Mouse (Mus musculus): ENCODE measurements at regions not wholly inside any gene's neighbourhood (a gene's known extent, or its start where the extent isn't known, plus 50 kb on each side); places are given as distances from the start of the nearest gene placed in this dataset.

GRCm38 (mm10) chr15:31125784-31126183 lies 98.3 kb upstream of the Dap start:
- WGBS = 90% methylated on average over 1 of the region's 1 CpGs
- H3K36me3 ChIP-seq (ENCODE audit: control insufficient read depth, insufficient read depth, low read length) = no peaks in the 10 kb centered on the region
- H3K4me2 ChIP-seq (ENCODE audit: low read length) = no peak overlapping the region
- no peaks in the 10 kb centered on the region for H3K9me3 ChIP-seq (replicated peaks; ENCODE audit: control insufficient read depth, low read length, poor library complexity, severe bottlenecking)
- no peaks in the 10 kb centered on the region for H3K4me1 ChIP-seq (ENCODE audit: control insufficient read depth, insufficient read depth, low read length)
- H3K27me3 ChIP-seq (ENCODE audit: control insufficient read depth, insufficient read depth, low read depth, low read length) = no peaks in the 10 kb centered on the region
- H3K4me3 ChIP-seq (ENCODE audit: low read depth, low read length) = no peak overlapping the region
- no peak overlapping the region for H3K27ac ChIP-seq (ENCODE audit: low read length)
- ATAC-seq = no peak
- H3K9ac ChIP-seq (ENCODE audit: low read depth, low read length) = no peak overlapping the region

GRCm38 (mm10) chr15:31126999-31127398 lies 97.1 kb upstream of the Dap start:
- Histone ChIP-seq H3K4me2 (ENCODE audit: low read length) (no peak overlapping the region), H3K4me1 (ENCODE audit: control insufficient read depth, insufficient read depth, low read length) (no peaks in the 10 kb centered on the region), H3K27me3 (ENCODE audit: control insufficient read depth, insufficient read depth, low read depth, low read length) (no peaks in the 10 kb centered on the region), H3K9ac (ENCODE audit: low read depth, low read length) (no peak overlapping the region), H3K4me3 (ENCODE audit: low read depth, low read length) (no peak overlapping the region), H3K9me3 (replicated peaks; ENCODE audit: control insufficient read depth, low read length, poor library complexity, severe bottlenecking) (no peaks in the 10 kb centered on the region), H3K36me3 (ENCODE audit: control insufficient read depth, insufficient read depth, low read length) (no peaks in the 10 kb centered on the region), H3K27ac (ENCODE audit: low read length) (no peak overlapping the region)
- no peak for ATAC-seq
- WGBS = 19% methylated on average over 3 of the region's 3 CpGs

GRCm38 (mm10) chr15:31134891-31135290 lies 89.2 kb upstream of the Dap start:
- ATAC-seq = no peak

GRCm38 (mm10) chr15:31138637-31139036 lies 85.5 kb upstream of the Dap start:
- H3K27me3 ChIP-seq (ENCODE audit: control insufficient read depth, insufficient read depth, low read depth, low read length) = no peaks in the 10 kb centered on the region
- H3K4me1 ChIP-seq (ENCODE audit: control insufficient read depth, insufficient read depth, low read length) = no peaks in the 10 kb centered on the region
- no peaks in the 10 kb centered on the region for H3K36me3 ChIP-seq (ENCODE audit: control insufficient read depth, insufficient read depth, low read length)
- no peak for ATAC-seq
- no peak overlapping the region for H3K4me3 ChIP-seq (ENCODE audit: low read depth, low read length)
- no peak overlapping the region for H3K4me2 ChIP-seq (ENCODE audit: low read length)
- H3K9me3 ChIP-seq (replicated peaks; ENCODE audit: control insufficient read depth, low read length, poor library complexity, severe bottlenecking) = no peaks in the 10 kb centered on the region
- 97% methylated on average over 6 of the region's 6 CpGs for WGBS
- no peak overlapping the region for H3K27ac ChIP-seq (ENCODE audit: low read length)
- no peak overlapping the region for H3K9ac ChIP-seq (ENCODE audit: low read depth, low read length)

More at GRCm38 (mm10) chr15:31134891-31135290, 89.2 kb upstream of the Dap start:
- H3K27ac ChIP-seq (ENCODE audit: low read length) = no peak overlapping the region
- H3K4me2 ChIP-seq (ENCODE audit: low read length) = no peak overlapping the region
- H3K4me1 ChIP-seq (ENCODE audit: control insufficient read depth, insufficient read depth, low read length) = no peaks in the 10 kb centered on the region
- no peaks in the 10 kb centered on the region for H3K27me3 ChIP-seq (ENCODE audit: control insufficient read depth, insufficient read depth, low read depth, low read length)
- 33% methylated on average over 7 of the region's 7 CpGs for WGBS
- H3K9me3 ChIP-seq (replicated peaks; ENCODE audit: control insufficient read depth, low read length, poor library complexity, severe bottlenecking) = no peaks in the 10 kb centered on the region
- H3K9ac ChIP-seq (ENCODE audit: low read depth, low read length) = no peak overlapping the region
- no peak overlapping the region for H3K4me3 ChIP-seq (ENCODE audit: low read depth, low read length)
- no peaks in the 10 kb centered on the region for H3K36me3 ChIP-seq (ENCODE audit: control insufficient read depth, insufficient read depth, low read length)

- H3K9me3 ChIP-seq (replicated peaks; ENCODE audit: control insufficient read depth, low read length, poor library complexity, severe bottlenecking) = no peaks in the 10 kb centered on the region
- H3K4me2 ChIP-seq (ENCODE audit: low read length) = no peak overlapping the region
- H3K27me3 ChIP-seq (ENCODE audit: control insufficient read depth, insufficient read depth, low read depth, low read length) = no peaks in the 10 kb centered on the region
- H3K4me1 ChIP-seq (ENCODE audit: control insufficient read depth, insufficient read depth, low read length) = no peaks in the 10 kb centered on the region
- H3K36me3 ChIP-seq (ENCODE audit: control insufficient read depth, insufficient read depth, low read length) = no peaks in the 10 kb centered on the region
- 85% methylated on average over 4 of the region's 4 CpGs for WGBS
- no peak overlapping the region for H3K4me3 ChIP-seq (ENCODE audit: low read depth, low read length)
- no peak overlapping the region for H3K9ac ChIP-seq (ENCODE audit: low read depth, low read length)
- H3K27ac ChIP-seq (ENCODE audit: low read length) = no peak overlapping the region
- no peak for ATAC-seq
These were observed 82.4 kb upstream of the Dap start for GRCm38 (mm10) chr15:31141750-31142149.

- Histone ChIP-seq H3K9me3 (replicated peaks; ENCODE audit: control insufficient read depth, low read length, poor library complexity, severe bottlenecking) (no peaks in the 10 kb centered on the region), H3K4me1 (ENCODE audit: control insufficient read depth, insufficient read depth, low read length) (0 out of 2 replicates have a peak, but pooled peaks cover 3% of the 10 kb centered on the region), H3K4me3 (ENCODE audit: low read depth, low read length) (no peak overlapping the region), H3K9ac (ENCODE audit: low read depth, low read length) (no peak overlapping the region), H3K36me3 (ENCODE audit: control insufficient read depth, insufficient read depth, low read length) (no peaks in the 10 kb centered on the region), H3K27ac (ENCODE audit: low read length) (no peak overlapping the region), H3K4me2 (ENCODE audit: low read length) (no peak overlapping the region), H3K27me3 (ENCODE audit: control insufficient read depth, insufficient read depth, low read depth, low read length) (no peaks in the 10 kb centered on the region)
- WGBS = 80% methylated on average over 10 of the region's 10 CpGs
- no peak for ATAC-seq
These were observed 75.6 kb upstream of the Dap start for GRCm38 (mm10) chr15:31148251-31149145.

GRCm38 (mm10) chr15:31149855-31150254 lies 74.3 kb upstream of the Dap start:
- no peak overlapping the region for H3K9ac ChIP-seq (ENCODE audit: low read depth, low read length)
- no peak overlapping the region for H3K4me2 ChIP-seq (ENCODE audit: low read length)
- WGBS = 87% methylated on average over 2 of the region's 2 CpGs
- H3K27ac ChIP-seq (ENCODE audit: low read length) = no peak overlapping the region
- H3K4me1 ChIP-seq (ENCODE audit: control insufficient read depth, insufficient read depth, low read length) = 0 out of 2 replicates have a peak, but pooled peaks cover 3% of the 10 kb centered on the region
- no peaks in the 10 kb centered on the region for H3K27me3 ChIP-seq (ENCODE audit: control insufficient read depth, insufficient read depth, low read depth, low read length)
- no peak for ATAC-seq
- H3K9me3 ChIP-seq (replicated peaks; ENCODE audit: control insufficient read depth, low read length, poor library complexity, severe bottlenecking) = no peaks in the 10 kb centered on the region
- H3K36me3 ChIP-seq (ENCODE audit: control insufficient read depth, insufficient read depth, low read length) = no peaks in the 10 kb centered on the region
- H3K4me3 ChIP-seq (ENCODE audit: low read depth, low read length) = no peak overlapping the region

GRCm38 (mm10) chr15:31150546-31151471 lies 73.3 kb upstream of the Dap start:
- 23% methylated on average over 21 of the region's 21 CpGs for WGBS
- no peaks in the 10 kb centered on the region for H3K9me3 ChIP-seq (replicated peaks; ENCODE audit: control insufficient read depth, low read length, poor library complexity, severe bottlenecking)
- H3K4me3 ChIP-seq (ENCODE audit: low read depth, low read length) = no peak overlapping the region
- 0 out of 2 replicates have a peak, but pooled peaks cover 3% of the 10 kb centered on the region for H3K4me1 ChIP-seq (ENCODE audit: control insufficient read depth, insufficient read depth, low read length)
- peak overlapping the region; percentile 45; the same call in 1 of the 2 replicates for H3K9ac ChIP-seq (ENCODE audit: low read depth, low read length)
- peak; percentile 95 for ATAC-seq
- no peaks in the 10 kb centered on the region for H3K36me3 ChIP-seq (ENCODE audit: control insufficient read depth, insufficient read depth, low read length)
- H3K27me3 ChIP-seq (ENCODE audit: control insufficient read depth, insufficient read depth, low read depth, low read length) = no peaks in the 10 kb centered on the region
- H3K4me2 ChIP-seq (ENCODE audit: low read length) = peak overlapping the region; percentile 16; the same call in 1 of the 2 replicates
- H3K27ac ChIP-seq (ENCODE audit: low read length) = 0 out of 2 replicates have a peak overlapping the region, but pooled peaks have one; percentile 44
